Mouse (Mus musculus): ENCODE results near the gene Rpl11. TPM values are rescaled to one million over a fixed set of nuclear protein-coding genes. Genes with fewer than 3 reads are reported as not detected.

The Rpl11 gene
- polyA plus RNA-seq, 2 experiments = 341 to 805 TPM

DNA sequence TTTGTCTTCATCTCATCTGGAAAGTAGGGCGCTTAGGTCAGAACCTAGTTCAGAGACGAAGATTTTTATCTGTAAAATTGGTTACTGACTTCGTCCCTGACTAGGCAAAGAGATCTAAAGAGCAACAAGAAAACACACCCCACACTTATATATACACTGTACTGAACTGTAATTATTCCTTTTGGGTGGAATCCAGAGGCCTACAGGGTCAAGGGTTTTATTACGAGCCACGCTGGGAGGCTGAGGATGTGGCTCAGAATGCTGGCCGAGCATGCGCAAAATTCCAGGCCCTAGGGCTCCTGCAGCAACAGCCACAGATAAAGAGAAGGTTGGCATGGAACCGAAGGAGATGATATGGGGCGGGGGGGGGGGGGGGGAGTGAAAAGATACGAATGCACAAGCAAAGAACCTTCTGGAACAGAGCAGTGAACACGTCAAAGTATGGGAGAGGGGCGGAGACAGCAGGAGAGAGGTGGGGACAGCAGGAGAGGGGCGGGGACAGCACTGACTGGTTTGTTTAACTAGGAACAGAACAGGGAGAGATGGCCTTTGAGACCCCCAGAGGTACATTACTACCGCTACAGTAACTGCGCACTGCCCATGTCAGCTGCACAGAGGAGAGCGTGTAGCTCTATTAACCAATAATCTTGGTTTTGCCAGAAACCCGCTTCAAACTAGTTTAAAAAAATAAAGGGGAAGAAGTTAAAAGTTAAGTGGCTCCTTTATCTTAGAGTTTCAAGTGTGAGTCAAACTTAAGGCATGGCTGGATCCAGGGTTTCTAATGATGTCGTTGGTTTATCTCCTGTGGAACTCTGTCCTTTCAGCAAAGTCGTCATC is 30.3 kb upstream of the Rpl11 start:
- no peak overlapping the region for H3K27ac ChIP-seq
- no peaks in the 10 kb centered on the region for H3K4me1 ChIP-seq (replicated peaks; ENCODE audit: control insufficient read depth in 2 of 2, insufficient read depth in 2 of 2, low read length in 1 of 2)
- no peak overlapping the region for H3K9ac ChIP-seq (replicated peaks)
- no peak overlapping the region for H3K4me3 ChIP-seq (ENCODE audit: insufficient read depth in 1 of 2, low read depth in 2 of 2, low read length in 2 of 2)
- H3K4me2 ChIP-seq (ENCODE audit: low read depth) = no peak overlapping the region
- H3K9me3 ChIP-seq (ENCODE audit: control insufficient read depth, low read length) = no peaks in the 10 kb centered on the region
- 63% methylated on average over 19 of the region's 19 CpGs for WGBS (ENCODE audit: insufficient replicate concordance)
- H3K27me3 ChIP-seq (ENCODE audit: control insufficient read depth, insufficient read depth, low read length) = peaks cover 29% of the 10 kb centered on the region
- no peak for ATAC-seq (ENCODE audit: insufficient read depth)
- no peak for DNase-seq (ENCODE audit: low read depth in 3 of 3, low spot score in 3 of 3)
- no peak for TF ChIP-seq EP300 (IDR thresholded peaks at IDR 0.05; ENCODE audit: low read depth)
- TF ChIP-seq CTCF (IDR thresholded peaks at IDR 0.05; ENCODE audit: low read depth) = no peak
- H3K36me3 ChIP-seq (replicated peaks; ENCODE audit: control insufficient read depth, insufficient read depth, low read depth) = no peaks in the 10 kb centered on the region

- DNase-seq (ENCODE audit: low read depth in 3 of 3, low spot score in 3 of 3) = no peak
Observed at GRCm38 (mm10) chr4:136081729-136082128, 28.5 kb upstream of the Rpl11 start.

DNA sequence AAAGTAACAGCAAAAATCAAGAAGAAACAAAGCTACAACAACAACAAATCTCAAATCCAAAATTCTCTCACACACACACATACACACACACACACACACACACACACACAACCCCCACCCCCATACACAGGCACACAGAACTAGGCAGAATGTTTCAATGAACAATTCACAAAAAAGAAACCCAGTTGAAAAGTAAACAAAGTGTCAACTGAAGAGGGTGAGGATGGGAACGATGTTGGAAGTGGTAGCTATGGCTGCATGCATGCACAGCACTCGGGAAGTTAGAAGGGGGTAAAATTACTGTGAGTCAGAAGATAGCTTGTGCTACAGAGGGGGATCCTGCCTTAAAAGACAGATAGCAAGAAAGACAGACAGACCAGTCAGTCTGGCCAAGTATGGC is 25.4 kb upstream of the Rpl11 start:
- H3K9ac ChIP-seq (replicated peaks) = no peak overlapping the region
- no peak overlapping the region for H3K4me2 ChIP-seq (ENCODE audit: low read depth)
- H3K4me3 ChIP-seq (ENCODE audit: insufficient read depth in 1 of 2, low read depth in 2 of 2, low read length in 2 of 2) = no peak overlapping the region
- ATAC-seq (ENCODE audit: insufficient read depth) (no peak), DNase-seq (ENCODE audit: low read depth in 3 of 3, low spot score in 3 of 3) (no peak)
- H3K27me3 ChIP-seq (ENCODE audit: control insufficient read depth, insufficient read depth, low read length) = peaks cover 29% of the 10 kb centered on the region
- H3K27ac ChIP-seq = no peak overlapping the region
- TF ChIP-seq EP300 (IDR thresholded peaks at IDR 0.05; ENCODE audit: low read depth) (no peak), CTCF (IDR thresholded peaks at IDR 0.05; ENCODE audit: low read depth) (no peak)
- no peaks in the 10 kb centered on the region for H3K9me3 ChIP-seq (ENCODE audit: control insufficient read depth, low read length)
- H3K4me1 ChIP-seq (replicated peaks; ENCODE audit: control insufficient read depth in 2 of 2, insufficient read depth in 2 of 2, low read length in 1 of 2) = no peaks in the 10 kb centered on the region
- WGBS (ENCODE audit: insufficient replicate concordance) = 36% methylated on average over 2 of the region's 2 CpGs
- no peaks in the 10 kb centered on the region for H3K36me3 ChIP-seq (replicated peaks; ENCODE audit: control insufficient read depth, insufficient read depth, low read depth)

More at GRCm38 (mm10) chr4:136081729-136082128, 28.5 kb upstream of the Rpl11 start:
- H3K27ac ChIP-seq = no peak overlapping the region
- H3K9ac ChIP-seq (replicated peaks) = no peak overlapping the region
- H3K4me2 ChIP-seq (ENCODE audit: low read depth) = no peak overlapping the region
- H3K36me3 ChIP-seq (replicated peaks; ENCODE audit: control insufficient read depth, insufficient read depth, low read depth) = no peaks in the 10 kb centered on the region
- no peak for ATAC-seq (ENCODE audit: insufficient read depth)
- TF ChIP-seq EP300 (IDR thresholded peaks at IDR 0.05; ENCODE audit: low read depth) (no peak), CTCF (IDR thresholded peaks at IDR 0.05; ENCODE audit: low read depth) (no peak)
- H3K9me3 ChIP-seq (ENCODE audit: control insufficient read depth, low read length) = no peaks in the 10 kb centered on the region
- H3K4me1 ChIP-seq (replicated peaks; ENCODE audit: control insufficient read depth in 2 of 2, insufficient read depth in 2 of 2, low read length in 1 of 2) = no peaks in the 10 kb centered on the region
- H3K27me3 ChIP-seq (ENCODE audit: control insufficient read depth, insufficient read depth, low read length) = peaks cover 29% of the 10 kb centered on the region
- no peak overlapping the region for H3K4me3 ChIP-seq (ENCODE audit: insufficient read depth in 1 of 2, low read depth in 2 of 2, low read length in 2 of 2)
- WGBS (ENCODE audit: insufficient replicate concordance) = 6% methylated on average over 28 of the region's 28 CpGs

- H3K9ac ChIP-seq (replicated peaks) = no peak overlapping the region
- no peaks in the 10 kb centered on the region for H3K9me3 ChIP-seq (ENCODE audit: control insufficient read depth, low read length)
- no peaks in the 10 kb centered on the region for H3K36me3 ChIP-seq (replicated peaks; ENCODE audit: control insufficient read depth, insufficient read depth, low read depth)
- no peaks in the 10 kb centered on the region for H3K4me1 ChIP-seq (replicated peaks; ENCODE audit: control insufficient read depth in 2 of 2, insufficient read depth in 2 of 2, low read length in 1 of 2)
- ATAC-seq (ENCODE audit: insufficient read depth) (no peak), DNase-seq (ENCODE audit: low read depth in 3 of 3, low spot score in 3 of 3) (no peak)
- TF ChIP-seq EP300 (IDR thresholded peaks at IDR 0.05; ENCODE audit: low read depth) (no peak), CTCF (IDR thresholded peaks at IDR 0.05; ENCODE audit: low read depth) (no peak)
- peaks cover 22% of the 10 kb centered on the region for H3K27me3 ChIP-seq (ENCODE audit: control insufficient read depth, insufficient read depth, low read length)
- no peak overlapping the region for H3K4me2 ChIP-seq (ENCODE audit: low read depth)
- H3K4me3 ChIP-seq (ENCODE audit: insufficient read depth in 1 of 2, low read depth in 2 of 2, low read length in 2 of 2) = no peak overlapping the region
- WGBS (ENCODE audit: insufficient replicate concordance) = 40% methylated on average over 15 of the region's 15 CpGs
- no peak overlapping the region for H3K27ac ChIP-seq
Observed at GRCm38 (mm10) chr4:136076776-136077538, 23.7 kb upstream of the Rpl11 start.

- 4% methylated on average over 15 of the region's 15 CpGs for WGBS (ENCODE audit: insufficient replicate concordance)
- Histone ChIP-seq H3K27me3 (ENCODE audit: control insufficient read depth, insufficient read depth, low read length) (peaks cover 7% of the 10 kb centered on the region), H3K9ac (replicated peaks) (no peak overlapping the region), H3K9me3 (ENCODE audit: control insufficient read depth, low read length) (no peaks in the 10 kb centered on the region), H3K36me3 (replicated peaks; ENCODE audit: control insufficient read depth, insufficient read depth, low read depth) (no peaks in the 10 kb centered on the region), H3K27ac (no peak overlapping the region), H3K4me2 (ENCODE audit: low read depth) (no peak overlapping the region), H3K4me3 (ENCODE audit: insufficient read depth in 1 of 2, low read depth in 2 of 2, low read length in 2 of 2) (no peak overlapping the region), H3K4me1 (replicated peaks; ENCODE audit: control insufficient read depth in 2 of 2, insufficient read depth in 2 of 2, low read length in 1 of 2) (peaks cover 5 to 9% of the 10 kb centered on the region in 2 experiments; a peak in 3 of 4 replicates)
- TF ChIP-seq EP300 (IDR thresholded peaks at IDR 0.05; ENCODE audit: low read depth) (no peak), CTCF (IDR thresholded peaks at IDR 0.05; ENCODE audit: low read depth) (peak; percentile 99)
- DNase-seq (ENCODE audit: low read depth in 3 of 3, low spot score in 3 of 3) = peak in 1 of 3 experiments; percentile 54
- ATAC-seq (ENCODE audit: insufficient read depth) = 0 out of 2 replicates have a peak, but pooled peaks have one; percentile 33
Observed at GRCm38 (mm10) chr4:136071178-136071714, 18.0 kb upstream of the Rpl11 start.

All from liver, embryonic 14.5 days (tissue).